Mouse (Mus musculus): ENCODE results near the gene Olfr723.
"Not testable (repeated sequence)": the region's sequence is repeated elsewhere in the genome, so short reads cannot be mapped to it uniquely, and the experiment has no call there.

Olfr723 gene

GRCm38 (mm10) chr14:49931687-49932086 lies at the start of gene Olfr723:
TSS of gene Olfr723 (minus strand) at chr14:49931787.
- not testable (repeated sequence) for DNase-seq

- DNase-seq = not testable (repeated sequence)
Measured at GRCm38 (mm10) chr14:49963174-49963573, 31.6 kb upstream of the Olfr723 start, which contains the start of gene Olfr724. TSS of gene Olfr724 (minus strand) at chr14:49963274.

DNA sequence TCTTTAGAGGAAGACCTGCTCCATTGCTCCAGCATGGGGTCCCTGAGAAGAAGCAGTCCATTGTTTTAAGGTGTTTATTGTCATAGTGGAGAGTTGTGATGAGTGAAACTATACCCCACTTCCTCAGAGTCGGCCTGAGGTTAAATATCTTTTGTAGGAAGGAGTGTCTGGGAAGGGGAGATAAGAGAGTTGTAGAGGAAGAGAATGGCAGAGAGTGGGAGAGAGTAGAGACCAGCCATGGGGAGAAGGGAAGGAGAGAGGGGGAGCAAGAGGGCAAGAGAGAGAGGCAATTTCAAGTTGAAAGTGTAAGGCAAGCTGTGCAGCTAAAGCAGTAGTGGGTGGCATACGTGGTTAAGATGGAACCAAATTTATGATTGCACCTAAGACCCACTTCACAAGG lies 24.3 kb upstream of the Olfr723 start:
- no peak for DNase-seq

DNA sequence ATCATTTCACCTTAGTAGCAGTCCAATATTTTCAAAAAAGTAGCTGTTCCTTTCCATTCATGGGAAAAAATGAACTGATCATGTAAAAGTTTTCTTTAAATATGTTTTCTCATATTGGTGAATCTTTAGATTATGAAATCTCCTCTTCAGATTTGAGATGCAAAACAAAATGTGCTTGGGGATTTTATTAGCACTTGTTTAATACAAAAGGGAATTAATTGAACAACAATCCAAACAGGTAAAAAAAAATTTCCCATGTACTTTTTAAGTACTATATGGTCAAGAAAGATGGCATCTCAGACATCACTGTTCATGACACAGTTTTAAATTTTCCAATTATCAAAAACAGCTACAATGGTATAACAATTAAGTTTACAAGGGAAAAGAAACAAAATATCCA lies 29.7 kb downstream of the Olfr723 start, which contains the start of gene Olfr722:
Gene Olfr722 (minus strand): TSS at position 101 of the 400 bp plus-strand sequence.
- no peak for DNase-seq

All from lung, postnatal 4 days (tissue).